Mouse (Mus musculus): Measurements from ENCODE around the gene Gm45785. TPM values are rescaled to one million over a fixed set of nuclear protein-coding genes. Genes with fewer than 3 reads are reported as not detected.
"Not testable (repeated sequence)": the region's sequence is repeated elsewhere in the genome, so short reads cannot be mapped to it uniquely, and the experiment has no call there.

The Gm45785 gene
- polyA plus RNA-seq (2012; ENCODE audit: insufficient read depth, low replicate concordance): not detected in 2 replicates

GRCm38 (mm10) chr7:140855860-140856784 is at the start of gene Gm45785:
Gene Gm45785 (minus strand): TSS chr7:140856331.
- Histone ChIP-seq H3K4me1 (peaks cover 82% of the 10 kb centered on the region), H3K4me3 (replicated peaks) (peak within 1 kb of the TSS; percentile 100), H3K36me3 (replicated peaks; ENCODE audit: low read length) (peaks cover 74% of the 10 kb centered on the region), H3K9me3 (no peaks in the 10 kb centered on the region), H3K27me3 (replicated peaks) (no peaks in the 10 kb centered on the region)
- peak; percentile 15; the same call in 1 of the 2 replicates for TF ChIP-seq FLI1 (IDR thresholded peaks at IDR 0.05; ENCODE audit: low read length)
- no peak for TF ChIP-seq GATA1 (IDR thresholded peaks at IDR 0.05; ENCODE audit: borderline replicate concordance, low read length)

- no peaks in the 10 kb centered on the region for H3K9me3 ChIP-seq
- TF ChIP-seq FLI1 (IDR thresholded peaks at IDR 0.05; ENCODE audit: low read length): no peak
- no peak for TF ChIP-seq GATA1 (IDR thresholded peaks at IDR 0.05; ENCODE audit: borderline replicate concordance, low read length)
- peaks cover 8% of the 10 kb centered on the region for H3K36me3 ChIP-seq (replicated peaks; ENCODE audit: low read length)
- H3K4me1 ChIP-seq: peaks cover 53% of the 10 kb centered on the region
- H3K27me3 ChIP-seq (replicated peaks): peaks cover 3% of the 10 kb centered on the region
- H3K4me3 ChIP-seq (replicated peaks): no peak overlapping the region
These were observed 49.5 kb upstream of the Gm45785 start for GRCm38 (mm10) chr7:140905642-140906081.

- Histone ChIP-seq H3K36me3 (replicated peaks; ENCODE audit: low read length) (peaks cover 32% of the 10 kb centered on the region), H3K9me3 (no peaks in the 10 kb centered on the region), H3K27me3 (replicated peaks) (peaks cover 3% of the 10 kb centered on the region), H3K4me3 (replicated peaks) (no peak overlapping the region), H3K4me1 (peaks cover 41% of the 10 kb centered on the region)
- TF ChIP-seq FLI1 (IDR thresholded peaks at IDR 0.05; ENCODE audit: low read length): no peak
- no peak for TF ChIP-seq GATA1 (IDR thresholded peaks at IDR 0.05; ENCODE audit: borderline replicate concordance, low read length)
These were observed 47.1 kb upstream of the Gm45785 start for GRCm38 (mm10) chr7:140903212-140903611.

GRCm38 (mm10) chr7:140902036-140902875 is 46.1 kb upstream of the Gm45785 start:
- Histone ChIP-seq H3K9me3 (no peaks in the 10 kb centered on the region), H3K4me1 (peaks cover 39% of the 10 kb centered on the region), H3K27me3 (replicated peaks) (peaks cover 3% of the 10 kb centered on the region), H3K4me3 (replicated peaks) (no peak overlapping the region), H3K36me3 (replicated peaks; ENCODE audit: low read length) (peaks cover 42% of the 10 kb centered on the region)
- TF ChIP-seq GATA1 (IDR thresholded peaks at IDR 0.05; ENCODE audit: borderline replicate concordance, low read length): no peak
- no peak for TF ChIP-seq FLI1 (IDR thresholded peaks at IDR 0.05; ENCODE audit: low read length)

- H3K27me3 ChIP-seq (replicated peaks): no peaks in the 10 kb centered on the region
- TF ChIP-seq FLI1 (IDR thresholded peaks at IDR 0.05; ENCODE audit: low read length): no peak
- TF ChIP-seq GATA1 (IDR thresholded peaks at IDR 0.05; ENCODE audit: borderline replicate concordance, low read length): no peak
- H3K4me3 ChIP-seq (replicated peaks): no peak within 1 kb of the TSS
- H3K36me3 ChIP-seq (replicated peaks; ENCODE audit: low read length): peaks cover 60% of the 10 kb centered on the region
- no peaks in the 10 kb centered on the region for H3K9me3 ChIP-seq
- peaks cover 30% of the 10 kb centered on the region for H3K4me1 ChIP-seq
These were observed 44.1 kb upstream of the Gm45785 start, which contains the start of gene Cox8b for GRCm38 (mm10) chr7:140900220-140900619. Gene Cox8b (minus strand): TSS chr7:140900446.

DNA sequence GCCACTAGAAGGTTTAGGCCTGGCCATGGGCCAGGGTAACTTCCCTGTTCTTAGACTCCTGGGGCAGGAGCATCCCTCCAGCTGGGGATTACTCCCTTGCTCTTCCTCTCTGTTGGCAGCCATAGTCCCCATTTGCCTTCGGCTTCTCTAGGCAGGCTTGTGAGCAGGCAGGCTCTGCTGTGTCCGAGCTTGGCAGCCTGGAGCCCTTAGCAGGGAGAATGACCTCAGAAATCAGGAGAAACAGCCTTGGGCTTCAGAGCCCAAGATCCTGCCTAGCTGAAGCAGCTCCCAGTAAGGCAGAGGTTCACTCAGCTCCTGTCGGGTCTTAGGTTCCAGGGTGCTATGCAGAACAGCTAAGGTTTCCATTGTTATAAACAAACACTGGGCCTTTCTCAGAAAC is 43.0 kb upstream of the Gm45785 start:
- peaks cover 69% of the 10 kb centered on the region for H3K36me3 ChIP-seq (replicated peaks; ENCODE audit: low read length)
- TF ChIP-seq GATA1 (IDR thresholded peaks at IDR 0.05; ENCODE audit: borderline replicate concordance, low read length): no peak
- TF ChIP-seq FLI1 (IDR thresholded peaks at IDR 0.05; ENCODE audit: low read length): no peak
- no peaks in the 10 kb centered on the region for H3K27me3 ChIP-seq (replicated peaks)
- peaks cover 26% of the 10 kb centered on the region for H3K4me1 ChIP-seq
- no peak overlapping the region for H3K4me3 ChIP-seq (replicated peaks)
- H3K9me3 ChIP-seq: no peaks in the 10 kb centered on the region

GRCm38 (mm10) chr7:140897863-140898262 is 41.7 kb upstream of the Gm45785 start:
- TF ChIP-seq GATA1 (IDR thresholded peaks at IDR 0.05; ENCODE audit: borderline replicate concordance, low read length) (no peak), FLI1 (IDR thresholded peaks at IDR 0.05; ENCODE audit: low read length) (no peak)
- Histone ChIP-seq H3K36me3 (replicated peaks; ENCODE audit: low read length) (peaks cover 81% of the 10 kb centered on the region), H3K27me3 (replicated peaks) (no peaks in the 10 kb centered on the region), H3K4me1 (peaks cover 16% of the 10 kb centered on the region; the same call in 1 of the 2 replicates), H3K4me3 (replicated peaks) (no peak overlapping the region), H3K9me3 (no peaks in the 10 kb centered on the region)

DNA sequence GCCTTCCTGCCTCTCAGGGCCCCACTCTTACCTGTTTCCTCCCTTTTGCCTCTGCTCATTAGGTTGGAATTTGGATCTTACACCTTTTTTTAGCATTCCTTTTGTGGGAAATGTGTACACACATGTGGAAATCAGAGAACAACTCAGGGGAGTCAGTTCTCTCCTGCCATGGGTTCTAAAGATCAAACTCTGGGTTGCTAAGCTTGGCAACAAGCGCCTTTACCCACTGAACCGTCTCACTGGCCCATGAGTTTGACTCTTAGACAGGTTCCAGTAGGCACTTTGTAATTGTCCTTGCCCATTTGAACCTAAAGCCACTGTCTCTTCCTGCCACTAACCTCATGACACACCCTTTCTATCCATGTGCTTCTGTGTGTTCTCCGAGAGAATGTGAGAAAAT is 38.5 kb upstream of the Gm45785 start:
- Histone ChIP-seq H3K9me3 (no peaks in the 10 kb centered on the region), H3K4me1 (peaks cover 9% of the 10 kb centered on the region; the same call in 1 of the 2 replicates), H3K4me3 (replicated peaks) (no peak overlapping the region), H3K36me3 (replicated peaks; ENCODE audit: low read length) (peaks cover 81% of the 10 kb centered on the region), H3K27me3 (replicated peaks) (no peaks in the 10 kb centered on the region)
- TF ChIP-seq GATA1 (IDR thresholded peaks at IDR 0.05; ENCODE audit: borderline replicate concordance, low read length): no peak
- no peak for TF ChIP-seq FLI1 (IDR thresholded peaks at IDR 0.05; ENCODE audit: low read length)

DNA sequence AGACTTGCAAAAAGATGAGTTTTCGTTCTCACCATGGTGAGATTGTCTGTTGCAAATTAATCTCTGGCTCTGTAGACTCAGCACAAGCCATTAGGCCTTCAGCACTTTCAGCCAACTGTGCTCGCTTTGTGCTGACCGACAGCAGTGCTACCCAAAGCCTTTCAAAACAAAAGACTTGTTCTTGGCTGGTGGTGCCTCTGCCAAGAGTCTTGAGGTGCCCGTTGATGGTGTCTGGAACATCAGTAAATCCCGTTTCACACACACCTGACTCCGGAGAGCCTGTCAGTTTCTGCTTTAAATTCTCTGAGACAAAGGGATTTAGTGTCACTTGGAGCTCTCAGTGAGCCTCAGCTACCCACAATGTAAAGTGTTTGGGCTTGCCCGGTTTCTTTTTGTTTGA is 37.9 kb upstream of the Gm45785 start:
- Histone ChIP-seq H3K9me3 (no peaks in the 10 kb centered on the region), H3K4me3 (replicated peaks) (no peak overlapping the region), H3K36me3 (replicated peaks; ENCODE audit: low read length) (peaks cover 81% of the 10 kb centered on the region), H3K4me1 (peaks cover 9% of the 10 kb centered on the region; the same call in 1 of the 2 replicates), H3K27me3 (replicated peaks) (no peaks in the 10 kb centered on the region)
- TF ChIP-seq FLI1 (IDR thresholded peaks at IDR 0.05; ENCODE audit: low read length): no peak

- H3K4me3 ChIP-seq (replicated peaks); H3K27me3 ChIP-seq (replicated peaks); H3K4me1 ChIP-seq; H3K9me3 ChIP-seq: not testable (repeated sequence)
- peaks cover 82% of the 10 kb centered on the region for H3K36me3 ChIP-seq (replicated peaks; ENCODE audit: low read length)
These were observed 34.5 kb upstream of the Gm45785 start for GRCm38 (mm10) chr7:140890636-140891035.
